Mouse (Mus musculus): ENCODE measurements at regions not wholly inside any gene's neighbourhood (a gene's known extent, or its start where the extent isn't known, plus 50 kb on each side); places are given as distances from the start of the nearest gene placed in this dataset.
A peak's percentile ranks its signal among the peaks of the same experiment; 100 is the strongest.

DNA sequence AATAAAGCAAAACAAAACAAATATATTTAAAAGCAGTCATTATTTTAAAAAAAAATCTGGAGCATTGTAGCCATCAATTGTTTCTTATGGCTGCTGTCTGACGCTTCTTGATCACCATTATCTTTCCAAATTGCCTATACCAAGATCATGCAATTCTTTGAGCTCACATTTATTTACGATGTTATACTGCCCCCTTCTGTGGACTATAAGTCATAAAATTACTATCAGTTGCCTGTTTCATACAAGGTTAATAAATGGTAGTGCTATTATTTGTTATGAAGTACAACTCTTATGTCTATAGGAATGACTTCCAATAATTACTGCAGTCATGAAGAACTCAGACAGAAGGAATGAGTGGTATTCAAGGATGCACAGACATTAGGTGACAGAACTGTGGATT, 57.3 kb upstream of the Eda2r start:
- no peak for TF ChIP-seq FLI1 (IDR thresholded peaks at IDR 0.05; ENCODE audit: low read length)
- TF ChIP-seq GATA1 (IDR thresholded peaks at IDR 0.05; ENCODE audit: borderline replicate concordance, low read length) = no peak
- Histone ChIP-seq H3K9me3 (no peaks in the 10 kb centered on the region), H3K4me1 (no peaks in the 10 kb centered on the region), H3K27me3 (replicated peaks) (peaks cover under 1% of the 10 kb centered on the region), H3K36me3 (replicated peaks; ENCODE audit: low read length) (no peaks in the 10 kb centered on the region), H3K4me3 (replicated peaks) (no peak overlapping the region)

DNA sequence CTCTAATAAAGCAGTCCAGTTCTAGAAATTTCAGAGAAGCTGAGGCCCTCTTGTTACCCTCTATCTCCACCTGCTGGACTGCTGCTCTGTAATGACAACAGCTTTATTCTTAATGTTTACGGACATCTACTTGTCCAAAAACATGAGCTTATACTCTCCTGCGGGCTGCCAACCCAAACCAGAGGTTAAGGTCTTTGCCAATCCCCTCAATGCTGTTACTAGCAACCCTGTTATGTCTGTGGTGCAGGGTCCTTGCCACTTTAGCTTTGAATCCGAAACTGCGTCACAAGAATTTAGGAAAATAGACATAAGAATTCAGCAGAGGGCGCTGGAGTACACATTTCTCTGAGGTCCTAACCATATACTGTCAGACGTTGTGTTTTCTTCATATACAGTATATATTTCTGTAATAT, 54.4 kb upstream of the Eda2r start:
- Histone ChIP-seq H3K36me3 (replicated peaks; ENCODE audit: low read length) (no peaks in the 10 kb centered on the region), H3K27me3 (replicated peaks) (peaks cover 2% of the 10 kb centered on the region), H3K9me3 (no peaks in the 10 kb centered on the region), H3K4me1 (no peaks in the 10 kb centered on the region), H3K4me3 (replicated peaks) (peak overlapping the region; percentile 91)
- TF ChIP-seq GATA1 (IDR thresholded peaks at IDR 0.05; ENCODE audit: borderline replicate concordance, low read length) (no peak), FLI1 (IDR thresholded peaks at IDR 0.05; ENCODE audit: low read length) (no peak)

Measured in megakaryocyte, embryonic 14.5 days (primary cell).